Mouse (Mus musculus): Measurements from ENCODE around the gene Gm14124. TPM values are rescaled to one million over a fixed set of nuclear protein-coding genes. Genes with fewer than 3 reads are reported as not detected.

Gene Gm14124
- polyA plus RNA-seq, 1 experiment from 2014 or later, result 0.03 TPM

DNA sequence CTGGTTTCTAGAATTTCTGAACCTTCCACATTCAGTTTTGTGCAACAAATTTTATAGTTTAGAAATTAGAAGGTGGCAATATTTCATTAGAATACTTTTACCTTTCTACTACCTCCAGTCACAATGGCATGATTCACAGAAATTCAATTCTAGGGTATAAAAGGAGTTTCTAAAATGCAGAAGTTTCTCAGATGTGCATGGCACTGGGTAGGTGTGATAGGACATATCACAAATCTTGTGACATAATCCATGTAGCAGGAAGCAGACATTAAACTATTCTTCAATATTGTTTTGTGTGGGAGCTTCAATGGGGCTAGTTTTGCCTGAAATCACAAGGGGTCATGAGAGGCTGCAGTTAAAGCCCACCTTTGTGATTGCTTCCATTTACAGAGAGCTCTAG is 58.8 kb downstream of the Gm14124 start:
- in situ Hi-C loops (cut with MboI; ENCODE audit: low pct_unique_long_range_greater_than_20kb), result no loop called here
- POLR2A ChIA-PET, result no interaction called here
- ATAC-seq, result no peak
- CTCF ChIA-PET, result no interaction called here
- DNase-seq (ENCODE audit: low read depth, low spot score), result no peak
- no peak for TF ChIP-seq CTCF (IDR thresholded peaks at IDR 0.05)
- no peaks in the 10 kb centered on the region for H3K27me3 ChIP-seq

DNA sequence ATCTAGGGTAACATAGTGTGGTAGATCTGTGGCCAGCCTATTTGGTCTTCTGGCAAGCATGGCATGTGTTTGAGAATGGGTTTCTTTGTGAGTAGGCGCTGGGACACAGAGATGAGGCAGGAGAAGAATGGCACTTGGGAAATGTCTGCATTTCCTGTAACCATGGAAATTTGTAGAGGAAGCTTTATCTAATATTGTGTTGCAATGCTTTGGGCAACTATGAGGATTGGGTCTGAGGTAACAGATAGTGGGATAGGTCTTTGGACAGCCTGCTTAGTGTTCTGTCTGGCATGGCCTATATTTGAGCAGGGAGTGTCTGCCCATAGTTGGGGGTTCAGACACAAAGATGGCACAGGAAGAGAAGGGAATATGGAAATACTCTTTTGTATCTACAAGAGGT is 61.7 kb downstream of the Gm14124 start:
- no peak for ATAC-seq

More for the DNA sequence above, 61.7 kb downstream of the Gm14124 start:
- H3K27me3 ChIP-seq, result no peaks in the 10 kb centered on the region
- ChIA-PET POLR2A (no interaction called here), CTCF (interaction anchor here (1.0 kb wide), 1 partner anchor 19 kb away, joined by 3 read pairs; no protein-coding TSS in a partner anchor)
- in situ Hi-C loops (cut with MboI; ENCODE audit: low pct_unique_long_range_greater_than_20kb), result no loop called here
- no peak for DNase-seq (ENCODE audit: low read depth, low spot score)
- TF ChIP-seq CTCF (IDR thresholded peaks at IDR 0.05), result no peak

Other genes starting within 250 kb of the Gm14124 start
- gene Zfp120, start 120.8 kb upstream of the Gm14124 start, polyA plus RNA-seq (2021), result 6.6 TPM
- gene Gm10770, start 77.8 kb upstream of the Gm14124 start, polyA plus RNA-seq (2021), result not detected
- gene Gm14139, start 75.8 kb upstream of the Gm14124 start, polyA plus RNA-seq (2021), result 0.45 TPM
- 4.8 TPM for gene Zfp937, start 39.4 kb upstream of the Gm14124 start, polyA plus RNA-seq (2021)
- gene Gm21994, start 1.9 kb upstream of the Gm14124 start, polyA plus RNA-seq (2021), result 2.8 TPM
- gene Gm10130, start 66.2 kb downstream of the Gm14124 start, polyA plus RNA-seq (2021), result 1.7 TPM
- 3.8 TPM for gene 3300002I08Rik, start 105.2 kb downstream of the Gm14124 start, polyA plus RNA-seq (2021)
- 2.1 TPM for gene Zfp442, start 194.0 kb downstream of the Gm14124 start, polyA plus RNA-seq (2021)
- gene Zfp345, start 227.6 kb downstream of the Gm14124 start, polyA plus RNA-seq (2021), result 0.06 TPM

Measured in Patski (cell line).